Mouse (Mus musculus) kidney, adult 2 months (tissue): ENCODE data around the gene Pi4kb. TPM values are rescaled to one million over a fixed set of nuclear protein-coding genes. Genes with fewer than 3 reads are reported as not detected.

Experiments
- DNase-seq: peaks from one replicate; pipeline ENCODE4 v3.0.0; 2021
- H3K27ac ChIP-seq: fragments of 200-500 bp; 2 replicates; pipeline ENCODE4 v1.5.1; 2012; ENCODE audit warnings: low read depth, low read length, control low read depth, inconsistent platforms; ENCODE audit not compliant: insufficient read depth
- H3K27me3 ChIP-seq: fragments of 200-500 bp; replicated peaks from 2 replicates; pipeline ENCODE4 v1.6.1; 2012; ENCODE audit warnings: mild to moderate bottlenecking, moderate library complexity, low read length, inconsistent platforms; ENCODE audit not compliant: control insufficient read depth, insufficient read depth
- H3K36me3 ChIP-seq: fragments of 200-500 bp; 2 replicates; pipeline ENCODE4 v1.6.1; 2012; ENCODE audit warnings: mild to moderate bottlenecking, moderate library complexity, low read length, inconsistent platforms; ENCODE audit not compliant: control insufficient read depth, insufficient read depth
- H3K4me1 ChIP-seq: fragments of 200-500 bp; 2 replicates; pipeline ENCODE4 v1.6.1; 2011; ENCODE audit warnings: low read length; ENCODE audit not compliant: control insufficient read depth, insufficient read depth
- H3K4me3 ChIP-seq: fragments of 200-500 bp; 2 replicates; pipeline ENCODE4 v1.5.1; 2011; ENCODE audit warnings: mild to moderate bottlenecking, low read depth, low read length, control low read depth; ENCODE audit not compliant: insufficient read depth
- CTCF ChIP-seq: fragments of 200-500 bp; conservative IDR thresholded peaks from 2 replicates; pipeline ENCODE4 v1.5.1; 2011; ENCODE audit warnings: low read depth, mild to moderate bottlenecking, control low read depth, low read length, moderate library complexity, mixed read lengths; ENCODE audit not compliant: insufficient read depth, insufficient read length
- POLR2A ChIP-seq: fragments of 200-500 bp; IDR thresholded peaks from one replicate; pipeline ENCODE4 v1.6.1; 2011; ENCODE audit warnings: low read depth, low read length, control low read depth
- WGBS: fragments of 180-500 bp; shearing (Covaris S2); methylation state at CpG from one replicate; pipeline ENCODE4 v1.1.7; 2018; 5-methylcytosine and 5-hydroxymethylcytosine counted together
- polyA plus RNA-seq: library from polyadenylated mRNA; depleted of rRNA; stranded (reverse); fragments of >200 nt; gene quantifications from 2 replicates; pipeline ENCODE4 v1.2.3, GENCODE M21; 2012

Gene Pi4kb
- polyA plus RNA-seq, 1 experiment, result 35.9 TPM

GRCm38 (mm10) chr3:95010396-95010795 lies 35.9 kb downstream of the Pi4kb start:
- no peaks in the 10 kb centered on the region for H3K36me3 ChIP-seq
- 83% methylated on average over 7 of the region's 7 CpGs for WGBS

GRCm38 (mm10) chr3:95012982-95013381 lies 38.5 kb downstream of the Pi4kb start:
- H3K27ac ChIP-seq, result no peak overlapping the region
- 80% methylated on average over 3 of the region's 3 CpGs for WGBS
- no peaks in the 10 kb centered on the region for H3K27me3 ChIP-seq
- peaks cover 5% of the 10 kb centered on the region; the same call in 1 of the 2 replicates for H3K4me1 ChIP-seq
- DNase-seq, result no peak
- no peaks in the 10 kb centered on the region for H3K36me3 ChIP-seq
- H3K4me3 ChIP-seq, result no peak overlapping the region
- no peak for TF ChIP-seq CTCF
- no peak for TF ChIP-seq POLR2A

More at GRCm38 (mm10) chr3:95010396-95010795, 35.9 kb downstream of the Pi4kb start:
- peaks cover 3% of the 10 kb centered on the region; the same call in 1 of the 2 replicates for H3K4me1 ChIP-seq
- TF ChIP-seq CTCF, result no peak
- TF ChIP-seq POLR2A, result no peak
- H3K27me3 ChIP-seq, result no peaks in the 10 kb centered on the region
- no peak overlapping the region for H3K27ac ChIP-seq
- no peak for DNase-seq
- no peak overlapping the region for H3K4me3 ChIP-seq

GRCm38 (mm10) chr3:95013699-95014427 lies 39.3 kb downstream of the Pi4kb start:
- DNase-seq, result peak; percentile 19

GRCm38 (mm10) chr3:95014428-95015151 lies 40.1 kb downstream of the Pi4kb start:
- no peaks in the 10 kb centered on the region for H3K27me3 ChIP-seq
- H3K36me3 ChIP-seq, result no peaks in the 10 kb centered on the region
- peaks cover 5% of the 10 kb centered on the region; the same call in 1 of the 2 replicates for H3K4me1 ChIP-seq
- H3K27ac ChIP-seq, result peak overlapping the region; percentile 35; the same call in 1 of the 2 replicates
- TF ChIP-seq POLR2A (no peak), CTCF (no peak)
- peak; percentile 43 for DNase-seq
- peak overlapping the region; percentile 65 for H3K4me3 ChIP-seq
- 2% methylated on average over 44 of the region's 44 CpGs for WGBS

More at GRCm38 (mm10) chr3:95013699-95014427, 39.3 kb downstream of the Pi4kb start:
- Histone ChIP-seq H3K4me1 (peaks cover 5% of the 10 kb centered on the region; the same call in 1 of the 2 replicates), H3K36me3 (no peaks in the 10 kb centered on the region), H3K4me3 (peak overlapping the region; percentile 65), H3K27ac (peak overlapping the region; percentile 35; the same call in 1 of the 2 replicates), H3K27me3 (no peaks in the 10 kb centered on the region)
- 0 out of 2 replicates have a peak, but pooled peaks have one; percentile 26 for TF ChIP-seq CTCF
- TF ChIP-seq POLR2A, result no peak
- WGBS, result 23% methylated on average over 13 of the region's 13 CpGs

- Histone ChIP-seq H3K27me3 (no peaks in the 10 kb centered on the region), H3K36me3 (no peaks in the 10 kb centered on the region), H3K4me1 (peaks cover 5% of the 10 kb centered on the region; the same call in 1 of the 2 replicates), H3K4me3 (peak within 1 kb of the TSS; percentile 76), H3K27ac (peak within 1 kb of the TSS; percentile 93)
- peak; percentile 100 for DNase-seq
- WGBS, result under 1% methylated on average over 37 of the region's 37 CpGs
- TF ChIP-seq CTCF, result no peak
- peak; percentile 76 for TF ChIP-seq POLR2A
Observed at GRCm38 (mm10) chr3:95015337-95015872, 40.9 kb downstream of the Pi4kb start, which contains the start of gene Zfp687. TSS of gene Zfp687 (minus strand) at chr3:95015448.

- WGBS, result 1% methylated on average over 40 of the region's 40 CpGs
- TF ChIP-seq CTCF (0 out of 2 replicates have a peak, but pooled peaks have one; percentile 6), POLR2A (no peak)
Observed at GRCm38 (mm10) chr3:95015891-95016531, 41.5 kb downstream of the Pi4kb start.

More at GRCm38 (mm10) chr3:95015891-95016531, 41.5 kb downstream of the Pi4kb start:
- Histone ChIP-seq H3K4me1 (peaks cover 5% of the 10 kb centered on the region; the same call in 1 of the 2 replicates), H3K27ac (peak overlapping the region; percentile 93), H3K4me3 (peak overlapping the region; percentile 76), H3K27me3 (no peaks in the 10 kb centered on the region), H3K36me3 (no peaks in the 10 kb centered on the region)
- peak; percentile 99 for DNase-seq
